Mouse (Mus musculus) common myeloid progenitor, adult 5-6 weeks (primary cell): ENCODE measurements around the gene Fahd1. TPM values are rescaled to one million over a fixed set of nuclear protein-coding genes. Genes with fewer than 3 reads are reported as not detected.

Experiments used
- ATAC-seq: replicated peaks from 2 replicates; pipeline ENCODE4 v1.8.0; 2016; ENCODE audit warnings: low read depth, mild to moderate bottlenecking, moderate TSS enrichment, inconsistent platforms; ENCODE audit not compliant: poor library complexity, severe bottlenecking
- total RNA-seq: library from RNA; stranded (forward); fragments of 200-1000, 187-1606 nt; gene quantifications from 2 replicates; pipeline ENCODE4 v1.2.3, GENCODE M21; 2017

Fahd1 gene
- total RNA-seq, 1 experiment from 2014 or later: 25.9 TPM

DNA sequence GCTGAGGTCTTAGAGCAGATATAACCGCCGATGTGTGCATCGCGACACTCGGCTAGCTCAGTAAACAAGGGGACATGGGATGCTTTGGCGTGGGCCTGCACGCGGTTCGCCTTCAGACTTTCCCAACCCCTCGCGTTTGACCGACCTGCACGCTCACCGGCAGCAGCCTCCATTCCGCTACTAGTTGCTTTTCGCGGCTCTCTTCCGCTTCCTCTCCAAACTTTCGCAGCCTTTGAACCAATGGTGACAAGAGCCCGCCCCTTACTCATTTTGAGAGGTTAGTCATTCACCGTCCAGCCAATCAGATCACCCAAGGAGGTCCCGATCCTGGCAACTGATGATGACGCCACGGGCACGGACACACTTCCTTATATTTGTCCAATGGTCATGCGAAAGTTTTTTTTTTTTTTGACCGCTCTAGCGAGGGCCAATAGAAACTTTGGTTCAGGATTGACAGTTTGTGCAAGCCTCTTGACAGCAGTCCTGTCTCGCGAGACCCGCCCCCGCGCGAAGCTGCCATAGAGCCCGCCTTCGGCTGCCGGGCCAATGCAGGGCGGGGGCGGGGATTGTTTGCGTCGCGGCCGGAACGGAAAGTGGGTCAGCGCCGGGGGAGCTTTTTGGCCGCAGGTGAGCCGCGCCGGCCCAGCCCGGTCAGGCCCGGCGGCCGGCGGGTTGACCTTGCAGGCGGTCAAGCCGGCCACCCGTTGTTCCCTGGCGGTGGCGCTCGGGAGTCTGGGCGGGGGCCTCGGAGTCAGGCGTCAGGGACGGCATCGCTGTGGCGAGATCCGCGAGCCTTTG, 36.2 kb upstream of the Fahd1 start, which contains the start of the genes Nubp2 and Spsb3:
TSS of gene Nubp2 (minus strand) at position 216 of the 798 bp plus-strand sequence.
TSS of gene Spsb3 (plus strand) at position 510 of the 798 bp plus-strand sequence.
- peak; percentile 93 for ATAC-seq

DNA sequence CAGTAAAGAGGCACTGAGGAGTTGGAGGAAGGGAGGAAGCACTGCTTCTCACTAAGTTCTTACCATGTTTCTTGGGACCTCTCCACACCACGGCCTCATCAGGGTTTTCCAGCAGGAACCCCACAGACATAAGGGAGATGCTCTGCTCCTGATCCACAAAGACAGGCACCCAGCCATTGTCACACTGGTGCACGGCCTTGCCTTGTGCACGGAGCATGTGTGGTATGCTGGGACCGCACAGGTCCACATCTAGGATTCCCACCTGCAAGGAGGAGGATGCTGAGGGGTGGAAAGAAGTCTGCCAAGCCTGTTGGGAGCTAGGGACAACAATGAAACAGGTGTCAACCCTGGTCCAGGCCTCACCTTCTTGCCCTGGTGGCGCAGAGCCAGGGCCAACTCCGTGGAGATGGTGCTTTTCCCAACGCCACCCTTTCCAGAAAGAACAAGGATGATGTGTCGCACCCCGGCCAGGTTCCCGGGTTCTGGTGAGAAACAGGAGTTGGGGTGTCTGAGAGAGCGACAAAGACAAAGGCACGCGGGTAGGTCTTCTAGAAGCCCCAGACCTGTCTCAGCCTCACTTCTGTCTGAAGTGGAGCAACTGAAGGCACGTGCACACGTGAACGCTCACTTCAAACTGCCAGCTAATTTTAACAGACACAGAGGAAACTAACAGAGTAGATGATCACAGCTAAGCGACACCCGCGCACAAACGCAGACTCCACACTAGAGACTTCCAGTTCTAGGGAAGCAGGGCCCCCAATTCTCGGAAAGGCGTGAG, 35.4 kb upstream of the Fahd1 start:
- no peak for ATAC-seq

GRCm38 (mm10) chr17:24884391-24884790, 34.2 kb upstream of the Fahd1 start:
- ATAC-seq: no peak

- peak; percentile 43 for ATAC-seq
Observed at GRCm38 (mm10) chr17:24881738-24882440, 31.7 kb upstream of the Fahd1 start.

DNA sequence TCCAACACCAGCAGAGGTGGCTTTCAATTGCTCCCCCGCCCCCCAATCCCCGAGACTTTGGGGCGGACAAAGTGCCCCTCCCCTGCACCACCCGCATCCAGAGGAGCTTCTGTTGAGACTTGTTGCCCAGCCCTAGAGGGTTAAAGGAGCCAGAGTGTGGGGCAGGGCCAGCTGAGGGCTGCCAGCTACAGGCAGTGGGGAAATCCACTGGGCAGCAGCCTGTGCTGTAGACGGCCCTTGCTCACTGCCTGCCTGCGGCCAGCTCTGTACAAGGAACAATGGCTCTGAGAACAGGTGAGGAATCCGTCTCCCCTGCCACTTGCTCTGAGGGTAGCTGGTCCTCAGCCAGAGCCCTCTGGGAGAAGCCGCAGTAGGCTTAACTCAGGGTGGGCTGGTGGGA, 28.4 kb upstream of the Fahd1 start:
- ATAC-seq: no peak

- ATAC-seq: no peak
Observed at GRCm38 (mm10) chr17:24878117-24878397, 27.9 kb upstream of the Fahd1 start.

DNA sequence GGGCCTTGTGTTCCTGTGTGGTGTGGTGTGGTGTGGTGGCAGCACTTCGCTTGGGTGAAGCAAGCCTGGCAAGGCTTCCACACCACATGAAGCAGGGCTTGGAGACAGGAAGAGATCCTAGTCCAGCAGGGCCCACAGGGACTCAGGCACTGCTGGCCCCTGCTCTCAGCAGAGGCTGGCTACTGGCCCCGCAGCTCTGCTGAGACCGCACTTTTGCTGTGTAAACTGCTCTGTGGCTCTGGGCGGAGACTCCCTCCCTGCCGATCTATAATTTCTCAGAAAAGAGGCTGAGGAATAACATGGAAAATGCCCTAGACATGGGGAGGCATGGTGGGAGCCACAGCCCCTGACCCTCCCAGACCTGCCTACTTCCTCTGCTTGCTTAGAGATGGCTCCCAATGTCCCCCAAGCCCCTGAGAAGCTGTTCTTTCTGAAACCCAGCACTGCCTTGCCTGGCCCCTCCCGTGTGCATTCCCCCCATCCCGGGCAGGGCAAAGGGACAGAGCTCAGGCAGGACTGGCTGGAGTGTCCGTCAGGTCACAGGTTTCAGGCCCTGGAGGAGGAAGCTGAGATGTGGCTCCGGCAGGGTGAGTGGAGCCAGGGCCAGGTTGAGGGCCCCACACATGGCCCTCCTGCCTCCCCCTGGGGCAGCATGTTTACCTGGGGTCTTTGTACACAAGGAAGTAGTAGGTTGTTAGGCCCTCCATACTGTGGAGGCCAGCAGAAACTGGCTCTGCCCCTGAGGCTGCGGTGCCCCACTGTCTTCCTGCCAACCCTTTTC, 27.4 kb upstream of the Fahd1 start:
- ATAC-seq: no peak

DNA sequence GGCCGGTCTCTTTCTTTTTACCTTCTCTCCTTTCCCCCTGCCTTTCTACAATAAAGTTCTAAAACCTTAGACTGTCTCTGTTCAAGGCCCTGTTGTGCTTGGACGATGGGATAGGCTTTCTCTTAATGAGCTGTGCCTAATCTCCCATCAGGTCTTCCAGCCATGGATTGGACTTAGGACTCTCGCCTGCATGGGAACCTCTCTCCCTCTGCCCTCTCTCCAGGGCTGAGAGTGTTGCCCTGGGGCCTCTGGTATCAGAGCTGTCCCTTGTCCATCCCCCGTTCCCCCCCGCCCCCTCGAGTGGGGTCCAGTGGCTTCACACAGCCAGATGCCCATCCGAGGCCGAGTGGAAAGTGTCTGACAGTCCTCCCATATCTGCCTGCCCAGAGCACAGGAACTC, 24.8 kb upstream of the Fahd1 start:
- ATAC-seq: no peak

- 0 out of 2 replicates have a peak, but pooled peaks have one; percentile 25 for ATAC-seq
Observed at GRCm38 (mm10) chr17:24874405-24874745, 24.2 kb upstream of the Fahd1 start.

DNA sequence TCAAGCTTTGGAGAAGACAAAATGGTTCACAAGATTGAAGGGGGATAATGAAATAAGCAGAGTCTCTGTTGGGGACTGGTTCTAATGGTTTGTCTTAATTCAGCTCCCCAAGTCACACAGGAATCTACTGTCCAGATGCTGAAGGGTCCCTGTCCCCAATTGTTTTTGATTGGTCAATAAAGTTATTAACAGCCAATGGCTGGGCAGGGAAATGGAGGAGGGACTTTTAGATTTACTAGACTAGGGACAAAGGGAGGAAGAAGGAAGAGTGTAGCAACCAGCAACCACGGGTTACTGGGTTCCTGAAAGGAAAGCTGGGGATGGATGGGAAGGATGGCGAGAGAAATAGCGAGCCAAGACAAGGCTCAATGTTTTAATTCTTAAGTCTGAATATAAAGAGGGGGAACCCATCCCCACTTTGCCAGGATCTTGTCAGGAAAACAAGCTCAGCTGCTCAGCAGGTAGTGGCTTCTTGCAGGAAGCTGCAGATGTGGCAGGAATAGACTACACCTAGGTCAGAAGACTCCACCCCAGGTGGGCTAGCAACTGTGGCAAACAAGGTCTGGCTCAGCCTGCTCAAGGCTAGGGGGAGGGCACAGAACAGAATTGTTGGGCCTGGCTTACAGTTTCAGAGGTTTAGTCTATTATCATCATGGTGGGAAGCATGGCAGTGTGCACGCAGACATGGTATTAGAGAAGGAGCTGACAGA, 23.7 kb upstream of the Fahd1 start:
- ATAC-seq: no peak

- no peak for ATAC-seq
Observed at GRCm38 (mm10) chr17:24867914-24868313, 17.8 kb upstream of the Fahd1 start.

- no peak for ATAC-seq
Observed at GRCm38 (mm10) chr17:24865776-24866175, 15.6 kb upstream of the Fahd1 start, which contains the start of gene Igfals. Igfals (plus strand) TSS chr17:24865997.

DNA sequence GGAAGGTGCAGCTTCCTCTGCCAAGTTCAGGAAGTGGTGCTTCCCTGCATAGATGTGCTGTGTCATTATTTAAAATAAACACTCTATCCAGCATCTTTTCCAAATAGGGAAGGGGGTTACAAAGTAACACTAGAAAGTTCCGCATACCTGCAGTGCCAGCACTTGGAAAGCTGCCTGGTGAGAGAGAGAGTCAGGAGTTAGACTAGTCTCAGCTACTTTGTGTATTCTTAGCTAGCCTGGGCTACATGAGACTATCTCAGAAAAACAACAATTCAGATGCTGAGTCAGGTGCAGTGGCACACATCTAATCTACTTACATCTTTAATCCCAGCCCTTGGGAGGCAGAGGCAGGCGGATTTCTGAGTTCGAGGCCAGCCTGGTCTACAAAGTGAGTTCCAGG, 11.6 kb upstream of the Fahd1 start:
- no peak for ATAC-seq

GRCm38 (mm10) chr17:24860076-24860475, 9.9 kb upstream of the Fahd1 start:
- 0 out of 2 replicates have a peak, but pooled peaks have one; percentile 6 for ATAC-seq

GRCm38 (mm10) chr17:24858967-24859366, 8.8 kb upstream of the Fahd1 start:
- ATAC-seq: peak; percentile 96

DNA sequence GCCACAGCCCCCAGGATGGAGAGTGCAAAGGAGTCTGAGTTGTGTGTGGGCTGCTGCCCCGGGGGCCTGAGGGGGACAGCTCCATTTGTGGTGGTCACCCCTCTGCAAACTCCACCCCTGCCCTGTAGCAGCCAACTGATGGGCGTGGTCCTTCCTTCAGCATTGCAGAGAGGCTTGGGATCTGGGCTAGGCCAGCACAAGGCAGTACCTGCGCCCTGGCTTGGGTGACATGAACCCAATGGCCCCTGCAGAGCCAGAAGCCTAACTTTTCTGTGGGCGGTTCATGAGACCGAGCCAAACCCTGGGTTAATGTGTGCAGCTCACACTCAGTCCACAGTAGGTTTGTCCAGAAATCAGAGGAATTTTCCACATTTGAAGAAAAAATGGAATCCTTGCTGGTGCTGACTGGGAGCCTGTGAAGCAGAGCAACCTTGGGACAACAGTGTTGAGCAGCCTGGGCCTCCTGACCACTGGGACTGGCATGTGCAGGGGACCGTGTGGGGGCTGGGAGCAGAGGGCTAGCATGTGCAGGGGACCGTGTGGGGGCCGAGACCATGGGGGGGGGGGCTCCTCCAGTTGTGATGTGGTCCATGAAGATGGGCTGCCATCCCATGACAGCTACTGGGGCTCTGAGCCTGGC, 7.8 kb upstream of the Fahd1 start:
- no peak for ATAC-seq

- no peak for ATAC-seq
Observed at GRCm38 (mm10) chr17:24856589-24856988, 6.4 kb upstream of the Fahd1 start.

DNA sequence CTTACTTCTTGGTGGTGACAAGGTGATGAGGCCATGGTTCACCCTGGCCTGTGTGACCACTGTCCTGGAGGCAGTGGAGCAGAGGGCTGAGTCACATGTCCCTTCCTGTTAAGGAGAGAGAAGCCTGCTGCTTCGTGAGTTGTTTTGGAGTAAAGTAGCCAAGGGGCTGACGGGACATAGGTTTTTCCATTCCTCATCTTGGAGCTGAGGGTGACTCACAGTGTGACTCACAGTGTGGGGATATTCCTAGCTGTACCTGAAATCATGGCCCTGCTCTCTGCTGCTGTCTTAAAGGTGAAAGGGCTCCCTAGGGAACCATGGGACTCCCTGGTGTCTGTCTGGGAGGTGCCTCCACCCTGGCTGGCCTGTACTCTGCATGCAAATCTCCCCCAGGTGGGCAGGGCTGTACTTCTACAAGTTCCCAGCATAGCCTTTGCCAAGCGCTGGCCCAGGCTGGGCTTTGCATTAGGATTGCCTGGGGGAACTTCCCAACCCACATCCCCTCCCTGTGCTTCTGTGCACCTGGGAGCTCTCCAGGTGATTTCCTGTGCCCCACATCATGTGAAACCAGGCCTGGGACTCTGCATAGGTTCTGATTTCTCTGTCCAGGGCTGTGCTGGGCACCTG, 5.8 kb upstream of the Fahd1 start:
- ATAC-seq: no peak
